Mouse (Mus musculus) heart, embryonic 11.5 days (tissue): ENCODE measurements around the gene Zfp111. TPM values are rescaled to one million over a fixed set of nuclear protein-coding genes. Genes with fewer than 3 reads are reported as not detected.

ENCODE experiments used
- ATAC-seq: fragments of 200-750 bp; cut with Nextera tagmentation; replicated peaks from 2 replicates; pipeline ENCODE4 v1.8.0; 2017; ENCODE audit warnings: moderate library complexity; ENCODE audit not compliant: insufficient number of reproducible peaks, low FRiP score, low TSS enrichment
- H3K27ac ChIP-seq: fragments of 300-500 bp; sonication (generic); 2 replicates; pipeline ENCODE4 v1.5.1; 2014; ENCODE audit warnings: mild to moderate bottlenecking, low read depth, low read length
- H3K27me3 ChIP-seq: fragments of 300-500 bp; sonication (generic); 2 replicates; pipeline ENCODE4 v1.6.1; 2014; ENCODE audit warnings: mild to moderate bottlenecking, low read length, mixed read lengths; ENCODE audit not compliant: control insufficient read depth, insufficient read depth
- H3K36me3 ChIP-seq: fragments of 300-500 bp; sonication (generic); 2 replicates; pipeline ENCODE4 v1.6.1; 2014; ENCODE audit warnings: mild to moderate bottlenecking, low read length, moderate library complexity, mixed read lengths; ENCODE audit not compliant: control insufficient read depth, insufficient read depth
- H3K4me1 ChIP-seq: fragments of 300-500 bp; sonication (generic); 2 replicates; pipeline ENCODE4 v1.6.1; 2014; ENCODE audit warnings: low read length; ENCODE audit not compliant: control insufficient read depth, insufficient read depth
- H3K4me2 ChIP-seq: fragments of 300-500 bp; sonication (generic); 2 replicates; pipeline ENCODE4 v1.6.1; 2014; ENCODE audit warnings: mild to moderate bottlenecking, moderate library complexity
- H3K4me3 ChIP-seq: fragments of 300-500 bp; sonication (generic); 2 replicates; pipeline ENCODE4 v1.5.1; 2014; ENCODE audit warnings: low read depth, low read length
- H3K9ac ChIP-seq: fragments of 300-500 bp; sonication (generic); 2 replicates; pipeline ENCODE4 v1.6.1; 2014; ENCODE audit warnings: mild to moderate bottlenecking, low read depth, low read length, moderate library complexity
- H3K9me3 ChIP-seq: fragments of 300-500 bp; sonication (generic); replicated peaks from 2 replicates; pipeline ENCODE4 v1.6.1; 2016; ENCODE audit warnings: low read length; ENCODE audit not compliant: control insufficient read depth
- WGBS: fragments of 180-500 bp; shearing (Covaris S2); extraction: QIAGEN DNeasy Blood & Tissue Kit; methylation state at CpG from one replicate; pipeline ENCODE4 v1.1.7; 2014; ENCODE audit not compliant: insufficient replicate concordance; 5-methylcytosine and 5-hydroxymethylcytosine counted together
- polyA plus RNA-seq: library from polyadenylated mRNA; unstranded; fragments of >200 nt; fragmentation: Nextera tagmentation; extraction: Ambion mirVana; gene quantifications from 2 replicates; pipeline ENCODE4 v1.2.1, GENCODE M21; 2014

Gene Zfp111
- polyA plus RNA-seq, 1 experiment from 2014 or later: 7.7 TPM

GRCm38 (mm10) chr7:24208282-24208886 is 2.9 kb downstream of the Zfp111 start:
- Histone ChIP-seq H3K27ac (no peak overlapping the region), H3K9ac (no peak overlapping the region), H3K4me2 (peak overlapping the region; percentile 79), H3K27me3 (no peaks in the 10 kb centered on the region), H3K36me3 (peaks cover 13% of the 10 kb centered on the region), H3K9me3 (no peaks in the 10 kb centered on the region), H3K4me1 (no peaks in the 10 kb centered on the region), H3K4me3 (peak overlapping the region; percentile 68)
- no peak for ATAC-seq
- WGBS: 52% methylated on average over 7 of the region's 7 CpGs

DNA sequence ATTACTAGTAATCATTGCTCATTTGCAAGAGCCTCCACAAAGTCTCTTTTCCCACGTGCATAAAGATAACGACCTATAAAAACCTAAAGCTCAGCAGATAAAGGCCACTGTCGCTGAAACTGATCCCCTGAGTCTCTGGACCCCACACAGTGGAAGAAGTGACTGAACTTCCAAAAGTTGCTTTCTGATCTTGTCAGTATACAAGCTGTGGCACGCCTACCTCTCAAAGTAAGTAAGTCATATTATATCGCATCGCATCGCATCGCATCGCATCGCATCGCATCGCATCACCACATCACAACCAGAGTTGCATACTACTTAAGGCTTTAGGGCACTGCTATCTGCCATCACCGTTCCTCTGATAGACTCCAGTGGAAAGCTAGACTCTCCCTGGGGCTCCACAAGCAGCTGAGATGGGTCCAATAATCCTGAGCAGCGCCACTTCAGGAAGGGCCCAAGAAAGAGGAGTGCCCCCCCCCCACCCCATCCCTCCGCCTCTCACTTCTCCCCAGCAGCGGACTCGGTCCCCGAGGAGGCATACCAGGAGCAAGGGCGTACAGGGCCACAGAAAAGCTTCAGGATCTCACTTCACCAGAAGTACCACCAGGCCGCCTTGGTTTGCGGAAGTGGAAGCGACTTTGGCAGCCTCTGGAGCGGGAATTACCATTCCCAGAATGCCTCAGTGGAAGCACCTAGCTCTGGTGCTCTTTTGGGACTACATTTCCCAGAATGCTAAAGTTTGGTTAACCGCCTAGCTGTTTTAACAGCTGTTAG is 3.6 kb downstream of the Zfp111 start:
- Histone ChIP-seq H3K9ac (peak overlapping the region; percentile 96), H3K4me1 (no peaks in the 10 kb centered on the region), H3K9me3 (no peaks in the 10 kb centered on the region), H3K36me3 (peaks cover 15% of the 10 kb centered on the region), H3K4me2 (peak overlapping the region; percentile 79), H3K27ac (peak overlapping the region; percentile 62; the same call in 1 of the 2 replicates), H3K27me3 (no peaks in the 10 kb centered on the region), H3K4me3 (peak overlapping the region; percentile 68)
- WGBS: 13% methylated on average over 24 of the region's 24 CpGs
- peak; percentile 75 for ATAC-seq

DNA sequence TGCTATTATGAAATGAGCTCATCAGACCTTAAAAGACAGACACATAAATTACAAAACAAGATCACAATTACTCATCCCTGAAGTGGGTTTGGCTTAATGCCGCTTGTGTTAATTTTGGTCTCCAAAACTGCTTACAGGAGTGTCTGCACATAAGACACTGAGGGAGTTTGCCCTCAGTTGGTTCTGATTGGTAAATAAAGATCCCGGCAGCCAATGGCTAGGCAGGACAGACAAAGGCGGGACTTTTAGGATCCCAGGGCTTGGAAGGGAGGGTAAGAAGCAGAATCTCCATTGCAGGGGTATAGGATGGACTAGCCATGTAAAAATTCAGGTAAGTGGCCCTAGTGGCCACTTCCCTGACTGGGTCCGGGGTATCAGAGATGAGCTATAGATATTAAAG is 14.3 kb downstream of the Zfp111 start:
- H3K36me3 ChIP-seq: peaks cover 41% of the 10 kb centered on the region
- no peak overlapping the region for H3K4me3 ChIP-seq
- H3K27ac ChIP-seq: no peak overlapping the region
- H3K9ac ChIP-seq: no peak overlapping the region
- WGBS: 93% methylated on average over 4 of the region's 4 CpGs
- no peak overlapping the region for H3K4me2 ChIP-seq
- no peaks in the 10 kb centered on the region for H3K27me3 ChIP-seq
- peaks cover 8% of the 10 kb centered on the region for H3K9me3 ChIP-seq
- H3K4me1 ChIP-seq: no peaks in the 10 kb centered on the region
- no peak for ATAC-seq

DNA sequence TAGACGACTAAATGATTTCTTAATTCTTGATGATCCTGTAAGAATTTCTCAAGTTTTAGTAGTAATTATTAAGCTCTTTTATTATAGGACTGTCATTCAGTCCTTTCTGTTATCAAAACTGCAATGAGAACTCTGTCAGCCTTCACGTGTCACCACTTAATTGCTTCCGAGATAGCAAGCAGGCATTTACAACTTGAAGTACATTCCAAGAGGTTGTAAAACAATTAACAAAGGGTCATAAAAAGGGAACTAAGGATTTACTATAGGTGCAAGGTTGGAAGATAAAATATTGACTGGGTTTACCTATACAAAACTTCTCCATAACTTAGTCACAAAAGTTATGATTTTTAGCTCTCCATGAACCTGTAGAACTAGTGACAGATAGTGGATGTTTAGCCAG is 18.1 kb downstream of the Zfp111 start:
- H3K9ac ChIP-seq: no peak overlapping the region
- H3K9me3 ChIP-seq: peaks cover 3% of the 10 kb centered on the region
- no peaks in the 10 kb centered on the region for H3K4me1 ChIP-seq
- no peak overlapping the region for H3K27ac ChIP-seq
- WGBS: 80% methylated on average over 3 of the region's 3 CpGs
- no peaks in the 10 kb centered on the region for H3K27me3 ChIP-seq
- peaks cover 15% of the 10 kb centered on the region for H3K36me3 ChIP-seq
- no peak overlapping the region for H3K4me2 ChIP-seq
- H3K4me3 ChIP-seq: no peak overlapping the region
- no peak for ATAC-seq

- Histone ChIP-seq H3K27ac (no peak overlapping the region), H3K9me3 (no peaks in the 10 kb centered on the region), H3K4me2 (no peak overlapping the region), H3K36me3 (peaks cover 5% of the 10 kb centered on the region; the same call in 1 of the 2 replicates), H3K4me3 (no peak overlapping the region), H3K27me3 (no peaks in the 10 kb centered on the region), H3K9ac (no peak overlapping the region), H3K4me1 (no peaks in the 10 kb centered on the region)
- 63% methylated on average over 2 of the region's 2 CpGs for WGBS
- ATAC-seq: no peak
Observed at GRCm38 (mm10) chr7:24191361-24191760, 19.9 kb downstream of the Zfp111 start.

GRCm38 (mm10) chr7:24189571-24189944 is 21.7 kb downstream of the Zfp111 start:
- H3K4me1 ChIP-seq: no peaks in the 10 kb centered on the region
- H3K9ac ChIP-seq: no peak overlapping the region
- peaks cover 5% of the 10 kb centered on the region; the same call in 1 of the 2 replicates for H3K36me3 ChIP-seq
- no peak for ATAC-seq
- H3K27me3 ChIP-seq: no peaks in the 10 kb centered on the region
- no peaks in the 10 kb centered on the region for H3K9me3 ChIP-seq
- H3K27ac ChIP-seq: no peak overlapping the region
- 32% methylated on average over 5 of the region's 5 CpGs for WGBS
- no peak overlapping the region for H3K4me2 ChIP-seq
- H3K4me3 ChIP-seq: no peak overlapping the region

DNA sequence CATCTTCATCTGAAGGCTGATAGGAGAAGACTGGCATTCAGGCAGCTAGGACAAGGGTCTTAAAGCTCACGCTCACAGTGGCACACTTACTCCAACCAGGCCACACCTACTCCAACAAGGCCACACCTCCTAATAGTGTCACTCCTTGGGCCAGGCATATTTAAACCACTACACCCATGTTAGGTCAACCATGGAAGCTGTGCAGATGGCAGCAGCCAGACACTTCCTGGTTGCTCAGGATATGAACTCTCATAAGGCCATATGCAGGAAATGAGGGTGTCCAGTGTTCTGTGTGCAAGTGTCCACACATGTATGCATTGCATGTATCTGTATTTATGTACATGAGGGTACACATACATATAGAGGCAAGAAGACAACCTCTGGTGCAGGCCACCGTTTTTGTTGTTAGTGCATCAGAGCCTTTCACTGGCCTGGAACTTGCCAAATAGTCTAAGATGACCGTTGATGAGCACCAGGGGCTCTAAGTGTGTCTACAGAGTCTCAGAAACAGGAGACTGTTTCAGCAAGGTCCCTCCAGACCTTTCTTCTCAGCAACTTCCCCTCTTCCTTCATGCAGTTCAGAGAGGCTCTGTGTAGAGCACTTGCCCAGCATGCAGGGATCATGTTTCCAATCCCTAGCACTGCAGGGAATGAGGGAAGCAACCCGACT is 22.2 kb downstream of the Zfp111 start:
- Histone ChIP-seq H3K9me3 (no peaks in the 10 kb centered on the region), H3K27ac (no peak overlapping the region), H3K4me1 (no peaks in the 10 kb centered on the region), H3K9ac (no peak overlapping the region), H3K36me3 (peaks cover 5% of the 10 kb centered on the region; the same call in 1 of the 2 replicates), H3K4me3 (no peak overlapping the region), H3K4me2 (no peak overlapping the region), H3K27me3 (no peaks in the 10 kb centered on the region)
- 67% methylated on average over 4 of the region's 4 CpGs for WGBS
- no peak for ATAC-seq

- ATAC-seq: no peak
- H3K4me1 ChIP-seq: no peaks in the 10 kb centered on the region
- 71% methylated on average over 1 of the region's 1 CpGs for WGBS
- H3K4me3 ChIP-seq: no peak overlapping the region
- no peaks in the 10 kb centered on the region for H3K27me3 ChIP-seq
- H3K9ac ChIP-seq: no peak overlapping the region
- H3K36me3 ChIP-seq: no peaks in the 10 kb centered on the region
- H3K27ac ChIP-seq: no peak overlapping the region
- H3K9me3 ChIP-seq: no peaks in the 10 kb centered on the region
- no peak overlapping the region for H3K4me2 ChIP-seq
Observed at GRCm38 (mm10) chr7:24187611-24188010, 23.6 kb downstream of the Zfp111 start.
